Mouse (Mus musculus) liver, postnatal 0 days (tissue): ENCODE results near the gene Slc7a11.

Experiments
- CTCF ChIP-seq: sonication (generic); IDR thresholded peaks from 2 replicates; pipeline ENCODE4 v1.5.1; 2016; ENCODE audit warnings: antibody characterized with exemption, low read depth
- EP300 ChIP-seq: IDR thresholded peaks from 2 replicates; pipeline ENCODE4 v1.6.1; 2016; ENCODE audit warnings: antibody characterized with exemption, low read depth, mild to moderate bottlenecking

DNA sequence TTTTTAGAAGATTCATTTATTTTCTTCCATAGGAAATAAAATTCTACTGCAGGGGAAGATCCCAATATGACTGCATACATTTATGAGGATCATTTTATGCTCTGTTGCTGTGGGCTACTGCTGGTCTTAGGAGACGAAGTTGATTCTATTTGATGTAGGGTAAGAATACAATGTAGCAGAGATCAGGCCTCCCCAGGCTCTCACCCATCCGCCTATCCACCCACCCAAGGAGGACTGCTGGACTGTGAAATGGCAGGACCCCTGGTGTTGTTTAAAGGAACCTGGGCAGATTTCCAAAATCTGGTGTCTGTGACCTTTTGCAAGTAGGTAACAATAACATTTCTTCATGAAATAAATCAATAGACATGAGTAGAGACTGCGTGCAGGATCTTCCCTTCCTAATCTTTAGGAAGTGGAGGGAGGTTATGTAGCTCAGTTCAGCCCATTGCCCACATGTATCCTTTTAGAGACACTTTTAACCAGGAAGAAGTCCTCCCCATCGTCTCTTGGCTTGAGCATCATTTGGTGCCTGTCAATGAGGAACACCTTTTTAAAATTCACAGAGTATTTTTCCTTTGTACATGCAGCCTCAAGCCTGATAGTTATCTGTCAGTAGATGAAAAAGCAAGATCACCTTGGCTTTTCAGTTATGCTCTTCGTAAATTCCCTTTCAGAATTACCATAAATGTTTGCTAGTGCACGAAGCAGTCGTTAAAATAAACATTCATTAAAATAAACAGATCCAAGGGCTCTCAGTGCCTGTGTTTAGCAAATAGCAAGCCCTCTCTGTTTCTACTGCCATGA lies 576.1 kb downstream of the Slc7a11 start:
- TF ChIP-seq CTCF, result no peak
- TF ChIP-seq EP300, result no peak
